Mouse (Mus musculus) lung, adult 2 months (tissue): ENCODE measurements at regions not wholly inside any gene's neighbourhood (a gene's known extent, or its start where the extent isn't known, plus 50 kb on each side); places are given as distances from the start of the nearest gene placed in this dataset.

Source experiments
- DNase-seq: peaks from one replicate; pipeline ENCODE4 v3.0.0; 2022
- H3K4me1 ChIP-seq: fragments of 200-500 bp; 2 replicates; pipeline ENCODE4 v1.6.1; 2011; ENCODE audit warnings: low read length; ENCODE audit not compliant: control insufficient read depth, insufficient read depth
- H3K4me3 ChIP-seq: fragments of 200-500 bp; replicated peaks from 2 replicates; pipeline ENCODE3; 2011; ENCODE audit warnings: low read depth, mild to moderate bottlenecking, control low read depth, low read length; ENCODE audit errors: extremely low read depth
- CTCF ChIP-seq: fragments of 200-500 bp; IDR thresholded peaks from 2 replicates; pipeline ENCODE4 v1.5.1; 2011; ENCODE audit warnings: mild to moderate bottlenecking, low read length, control low read depth; ENCODE audit not compliant: insufficient read depth
- POLR2A ChIP-seq: fragments of 200-500 bp; IDR thresholded peaks from 2 replicates; pipeline ENCODE4 v1.6.1; 2011; ENCODE audit warnings: low read depth, mild to moderate bottlenecking, control low read depth, low read length, borderline replicate concordance; ENCODE audit errors: extremely low read depth
- WGBS: fragments of 180-500 bp; shearing (Covaris S2); methylation state at CpG from one replicate; pipeline ENCODE4 v1.1.7; 2018; 5-methylcytosine and 5-hydroxymethylcytosine counted together

DNA sequence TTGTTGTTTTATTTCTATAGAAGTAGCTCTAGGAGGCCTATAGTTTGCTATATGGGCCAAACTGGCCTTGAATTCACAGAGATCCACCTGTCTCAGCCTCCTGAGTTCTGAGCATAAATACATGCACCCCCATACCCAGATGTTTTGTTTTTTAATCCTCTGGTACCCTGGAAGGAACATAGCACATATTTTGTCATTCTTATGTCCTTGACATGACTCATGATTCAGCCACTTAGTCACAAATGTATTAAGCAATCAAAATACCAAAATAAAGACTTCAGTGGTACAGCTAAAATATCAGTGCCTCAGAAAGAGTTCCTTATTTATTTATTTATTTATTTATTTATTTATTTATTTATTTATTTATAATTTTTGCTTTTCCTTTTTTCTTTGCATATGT, 1428.3 kb downstream of the Gsdmc2 start:
- DNase-seq = no peak
- no peak for TF ChIP-seq CTCF
- TF ChIP-seq POLR2A = no peak

GRCm38 (mm10) chr15:62413694-62414093, 1431.3 kb downstream of the Gsdmc2 start:
- Histone ChIP-seq H3K4me3 (no peak overlapping the region), H3K4me1 (no peaks in the 10 kb centered on the region)
- TF ChIP-seq POLR2A = no peak
- WGBS = 95% methylated on average over 2 of the region's 2 CpGs
- DNase-seq = no peak

More for the DNA sequence above, 1428.3 kb downstream of the Gsdmc2 start:
- Histone ChIP-seq H3K4me1 (no peaks in the 10 kb centered on the region), H3K4me3 (no peak overlapping the region)

- no peak for TF ChIP-seq POLR2A
- no peak for TF ChIP-seq CTCF
- 84% methylated on average over 5 of the region's 5 CpGs for WGBS
- Histone ChIP-seq H3K4me1 (no peaks in the 10 kb centered on the region), H3K4me3 (no peak overlapping the region)
- DNase-seq = no peak
Measured at GRCm38 (mm10) chr15:62402142-62402541, 1442.8 kb downstream of the Gsdmc2 start.

GRCm38 (mm10) chr15:62400984-62401609, 1443.9 kb downstream of the Gsdmc2 start:
- Histone ChIP-seq H3K4me3 (no peak overlapping the region), H3K4me1 (no peaks in the 10 kb centered on the region)
- TF ChIP-seq POLR2A = no peak
- TF ChIP-seq CTCF = no peak
- WGBS = 52% methylated on average over 4 of the region's 4 CpGs
- no peak for DNase-seq

- no peak for DNase-seq
- 74% methylated on average over 1 of the region's 1 CpGs for WGBS
- no peak overlapping the region for H3K4me3 ChIP-seq
Measured at GRCm38 (mm10) chr15:62399381-62399780, 1445.6 kb downstream of the Gsdmc2 start.

DNA sequence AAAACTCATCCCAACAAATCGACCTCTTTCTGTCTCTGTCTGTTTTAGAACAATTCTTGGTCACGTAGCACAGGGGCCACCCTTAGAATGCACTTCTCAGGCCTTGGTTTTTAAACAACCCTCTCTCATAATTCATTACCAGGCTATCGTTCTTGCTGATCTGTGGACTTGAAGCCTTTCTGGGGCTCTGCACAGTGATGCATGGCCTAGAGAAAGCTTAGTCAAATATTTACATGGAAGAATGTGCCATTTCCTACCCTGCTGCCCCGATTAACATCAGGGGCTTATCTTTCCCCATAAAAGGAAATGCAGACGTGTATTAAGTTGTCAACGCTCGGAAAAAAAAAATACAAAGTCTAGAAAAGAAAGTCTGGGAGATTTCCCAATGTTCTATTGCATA, 1448.0 kb downstream of the Gsdmc2 start:
- TF ChIP-seq CTCF (no peak), POLR2A (no peak)
- DNase-seq = no peak
- Histone ChIP-seq H3K4me1 (peaks cover 5% of the 10 kb centered on the region; the same call in 1 of the 2 replicates), H3K4me3 (no peak overlapping the region)
- 25% methylated on average over 7 of the region's 7 CpGs for WGBS

More at GRCm38 (mm10) chr15:62399381-62399780, 1445.6 kb downstream of the Gsdmc2 start:
- no peaks in the 10 kb centered on the region for H3K4me1 ChIP-seq
- TF ChIP-seq POLR2A (no peak), CTCF (no peak)

DNA sequence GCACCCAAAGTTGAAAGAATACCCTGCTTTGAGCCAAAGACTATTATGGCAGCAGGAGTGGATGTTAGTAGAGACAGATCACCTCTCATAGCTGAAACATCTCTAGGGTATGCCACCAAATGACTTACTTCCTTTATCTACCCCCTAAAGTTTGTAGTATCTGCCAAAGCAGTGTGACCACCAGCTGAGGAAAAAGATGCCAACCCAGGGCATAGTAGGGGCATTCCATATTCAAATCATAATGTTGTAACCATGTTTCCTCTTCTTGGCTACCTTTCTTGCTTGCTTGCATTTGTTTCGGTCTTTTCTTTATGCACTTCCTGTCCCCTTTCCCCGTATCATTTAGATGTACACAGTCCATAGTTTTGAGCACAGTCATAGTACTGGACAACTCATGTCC, 1449.6 kb downstream of the Gsdmc2 start:
- DNase-seq = no peak
- 78% methylated on average over 2 of the region's 2 CpGs for WGBS
- H3K4me1 ChIP-seq = peaks cover 5% of the 10 kb centered on the region; the same call in 1 of the 2 replicates
- TF ChIP-seq POLR2A = no peak
- TF ChIP-seq CTCF = no peak
- no peak overlapping the region for H3K4me3 ChIP-seq

GRCm38 (mm10) chr15:62393416-62393815, 1451.6 kb downstream of the Gsdmc2 start:
- WGBS = 86% methylated on average over 3 of the region's 3 CpGs
- peaks cover 5% of the 10 kb centered on the region; the same call in 1 of the 2 replicates for H3K4me1 ChIP-seq
- no peak overlapping the region for H3K4me3 ChIP-seq
- no peak for TF ChIP-seq POLR2A
- TF ChIP-seq CTCF = no peak
- no peak for DNase-seq

GRCm38 (mm10) chr15:62392839-62393238, 1452.1 kb downstream of the Gsdmc2 start:
- WGBS = 34% methylated on average over 1 of the region's 1 CpGs
- TF ChIP-seq CTCF = no peak
- TF ChIP-seq POLR2A = no peak

GRCm38 (mm10) chr15:62392381-62392780, 1452.6 kb downstream of the Gsdmc2 start:
- no peak for TF ChIP-seq CTCF
- TF ChIP-seq POLR2A = no peak
- no peak for DNase-seq

More at GRCm38 (mm10) chr15:62392839-62393238, 1452.1 kb downstream of the Gsdmc2 start:
- no peak for DNase-seq
- H3K4me1 ChIP-seq = peaks cover 5% of the 10 kb centered on the region; the same call in 1 of the 2 replicates
- H3K4me3 ChIP-seq = no peak overlapping the region

DNA sequence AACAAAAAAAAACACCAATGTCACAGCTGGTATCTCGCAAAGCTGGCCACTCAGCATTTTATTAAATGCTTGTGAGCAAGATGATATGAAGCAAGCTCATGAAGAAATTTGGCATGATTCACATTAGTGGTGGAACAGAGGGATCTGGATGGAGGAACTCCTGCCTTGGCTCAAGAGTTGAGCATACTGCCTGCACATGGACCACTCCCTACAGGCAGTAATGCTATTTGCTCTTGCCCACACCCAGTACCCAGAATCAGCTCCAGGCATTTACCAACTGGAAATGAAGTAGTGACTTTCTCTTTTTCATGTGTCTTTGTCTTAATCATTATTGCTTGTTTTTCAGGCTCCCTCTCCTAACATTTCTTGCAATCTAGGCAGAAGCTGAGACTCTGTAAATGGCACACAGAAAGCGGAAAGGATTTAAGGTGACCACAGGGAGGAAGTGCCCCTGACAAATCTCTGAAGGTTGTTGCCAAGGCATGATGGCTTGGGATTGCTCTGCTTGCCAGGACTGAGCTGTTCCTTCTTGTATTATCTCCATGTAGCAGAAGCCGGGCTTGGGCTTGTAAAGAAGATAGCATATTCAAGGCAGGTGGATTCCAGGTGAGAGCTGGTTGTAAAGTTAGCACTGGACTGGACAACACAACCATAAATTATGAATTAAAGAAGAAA, 1455.4 kb downstream of the Gsdmc2 start:
- TF ChIP-seq CTCF = no peak
- no peak for TF ChIP-seq POLR2A
- Histone ChIP-seq H3K4me1 (peaks cover 5% of the 10 kb centered on the region; the same call in 1 of the 2 replicates), H3K4me3 (no peak overlapping the region)
- DNase-seq = no peak
- 86% methylated on average over 3 of the region's 3 CpGs for WGBS

More at GRCm38 (mm10) chr15:62392381-62392780, 1452.6 kb downstream of the Gsdmc2 start:
- 30% methylated on average over 3 of the region's 3 CpGs for WGBS
- peaks cover 5% of the 10 kb centered on the region; the same call in 1 of the 2 replicates for H3K4me1 ChIP-seq
- no peak overlapping the region for H3K4me3 ChIP-seq
